Mouse (Mus musculus) lung, postnatal 10 days (tissue): ENCODE measurements around the gene Ssu2.

Experiments
- DNase-seq: peaks from one replicate; pipeline ENCODE4 v3.0.0; 2021

The Ssu2 gene

DNA sequence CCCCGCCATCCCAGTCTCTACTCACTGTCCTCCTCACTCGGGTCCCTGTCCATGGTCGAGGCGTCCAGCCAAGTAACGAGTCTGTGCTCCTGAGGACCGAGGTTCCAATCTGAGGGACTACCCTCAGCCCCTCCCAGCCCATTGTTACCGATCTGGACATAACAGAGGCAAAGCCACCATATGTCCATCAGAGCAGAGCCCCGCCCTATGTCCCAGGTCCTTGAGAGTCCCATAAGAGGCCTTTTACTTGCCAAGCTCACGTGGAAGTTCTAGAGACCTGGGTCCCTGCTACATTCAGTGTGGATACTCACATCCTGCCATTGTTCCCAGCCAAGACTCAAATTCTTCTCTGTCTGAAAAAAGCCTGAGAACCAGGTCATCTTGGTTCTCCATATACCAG is at the start of gene Ssu2:
Ssu2 (minus strand) TSS at position 77 of the 400 bp plus-strand sequence.
- peak; percentile 43 for DNase-seq

DNA sequence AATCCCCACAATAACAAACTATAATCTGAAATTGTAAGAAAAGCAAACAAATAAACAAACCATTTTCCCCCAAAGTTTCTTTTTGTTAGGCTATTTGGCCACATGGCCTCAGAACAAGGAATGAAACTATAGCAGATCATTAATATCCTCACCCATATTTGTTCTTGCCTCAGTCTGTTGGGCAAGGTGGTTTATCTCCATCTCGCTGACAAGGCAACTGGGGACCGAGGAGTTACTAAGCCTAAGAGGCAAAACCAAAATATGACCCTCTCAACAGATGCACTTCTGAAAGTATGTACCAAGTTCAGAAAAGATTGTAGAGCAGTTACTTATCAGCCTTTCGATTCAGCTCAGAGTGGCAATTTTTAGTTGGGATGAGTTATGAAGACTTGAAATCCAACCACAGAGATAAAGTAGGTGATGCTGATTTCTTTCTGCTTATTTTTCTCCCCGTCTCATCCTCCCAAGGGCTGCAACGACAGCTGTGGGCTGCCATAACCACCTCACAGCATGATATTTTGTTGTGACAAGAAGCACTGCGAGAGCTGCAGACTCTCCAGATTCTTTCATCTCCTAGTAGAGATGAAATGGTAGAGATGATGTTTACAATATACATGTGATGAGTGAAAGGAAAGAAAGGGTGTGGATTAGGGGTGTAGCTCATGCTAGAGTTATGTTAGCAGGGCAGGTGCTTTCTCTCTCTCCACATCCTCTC is 38.4 kb upstream of the Ssu2 start:
- DNase-seq = peak; percentile 33

DNA sequence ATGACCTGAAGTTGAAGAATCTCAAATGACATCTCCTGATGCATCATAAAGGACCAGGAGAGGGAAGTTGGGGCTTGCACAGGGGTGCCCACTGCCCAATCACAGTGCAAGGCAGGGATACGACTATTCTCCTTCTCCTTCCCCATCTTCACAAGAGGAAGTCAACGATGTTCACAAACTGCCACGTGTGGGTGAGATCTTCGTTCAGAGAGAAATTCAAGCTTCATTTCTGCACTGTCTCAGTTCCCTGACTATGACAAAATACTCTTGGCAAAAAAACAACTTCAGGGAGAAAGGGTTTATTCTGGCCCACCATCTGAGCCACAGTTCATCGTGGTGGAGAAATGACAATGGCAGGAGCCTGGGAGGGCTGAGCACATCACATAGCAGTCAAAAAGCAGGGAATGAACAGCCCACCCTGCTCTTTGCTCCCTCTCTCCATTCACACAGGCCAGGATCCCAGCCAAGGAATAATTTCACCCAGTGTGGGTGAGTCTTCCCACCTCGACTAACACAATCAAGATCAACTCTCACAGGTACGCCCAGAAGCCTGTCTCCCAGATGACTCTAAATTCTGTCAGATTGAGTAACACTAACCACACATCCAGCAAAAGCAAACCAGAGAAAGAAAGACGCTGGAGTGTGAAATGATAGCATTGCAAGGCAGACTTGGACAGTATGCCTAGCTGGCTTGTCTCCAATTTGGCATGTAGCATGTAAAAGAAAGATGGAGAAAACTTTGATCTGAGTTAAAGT is 36.1 kb upstream of the Ssu2 start:
- DNase-seq = peak; percentile 58

DNA sequence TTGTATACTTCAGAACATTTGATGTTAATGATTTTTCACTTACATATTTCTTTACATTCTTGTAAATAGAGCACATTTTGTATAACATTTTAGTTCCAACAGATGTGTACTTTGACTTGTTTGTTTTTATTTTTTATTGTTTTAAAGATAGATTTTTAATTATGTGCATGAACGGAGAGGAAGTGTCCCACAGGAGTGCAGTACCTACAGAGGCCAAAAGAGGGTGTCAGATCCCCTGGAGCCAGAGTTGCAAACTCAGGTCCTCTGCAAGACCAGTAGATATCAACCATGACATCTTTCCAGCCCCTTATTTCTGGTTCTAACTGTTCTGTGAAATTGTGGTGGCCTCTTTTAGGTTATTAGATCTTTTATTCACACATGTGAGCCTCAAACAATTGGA is 33.1 kb upstream of the Ssu2 start:
- no peak for DNase-seq

DNA sequence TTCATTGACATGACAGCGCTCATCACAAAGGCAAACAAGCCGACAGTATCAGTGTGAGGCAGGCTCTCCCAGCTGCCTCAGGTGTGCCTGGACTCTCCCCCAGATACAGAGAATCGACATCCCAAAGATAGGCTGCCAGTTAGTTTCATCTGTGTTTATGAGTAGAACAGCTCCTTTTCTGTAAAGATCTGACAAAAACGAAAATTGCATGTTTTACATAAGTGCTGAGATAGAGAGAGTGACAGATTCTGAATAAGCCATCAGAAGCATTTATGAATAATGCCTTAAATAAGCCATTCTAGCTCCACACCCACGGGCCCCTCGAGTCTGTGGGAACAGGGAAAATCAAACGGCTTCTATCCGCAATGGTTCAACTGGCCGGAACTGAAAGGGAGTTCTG is 31.5 kb upstream of the Ssu2 start:
- no peak for DNase-seq

DNA sequence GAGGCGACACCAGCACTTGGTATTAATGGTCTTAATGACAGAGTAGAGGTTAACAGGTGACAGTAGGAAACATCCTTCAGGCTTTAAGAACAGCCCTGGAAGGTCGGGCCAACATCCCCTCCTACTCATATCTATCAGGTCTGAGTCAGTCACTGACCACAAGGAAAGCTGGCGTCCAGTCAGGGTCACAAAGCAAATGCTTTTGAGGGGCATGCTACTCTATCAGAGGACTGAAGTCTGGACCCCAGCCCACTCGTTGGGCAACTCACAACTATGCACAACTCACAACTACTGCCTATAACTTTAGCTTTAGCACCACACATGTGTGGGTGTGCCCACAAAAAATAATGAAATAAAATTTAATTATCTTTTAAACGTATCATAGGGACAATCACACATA is 16.3 kb upstream of the Ssu2 start:
- no peak for DNase-seq

DNA sequence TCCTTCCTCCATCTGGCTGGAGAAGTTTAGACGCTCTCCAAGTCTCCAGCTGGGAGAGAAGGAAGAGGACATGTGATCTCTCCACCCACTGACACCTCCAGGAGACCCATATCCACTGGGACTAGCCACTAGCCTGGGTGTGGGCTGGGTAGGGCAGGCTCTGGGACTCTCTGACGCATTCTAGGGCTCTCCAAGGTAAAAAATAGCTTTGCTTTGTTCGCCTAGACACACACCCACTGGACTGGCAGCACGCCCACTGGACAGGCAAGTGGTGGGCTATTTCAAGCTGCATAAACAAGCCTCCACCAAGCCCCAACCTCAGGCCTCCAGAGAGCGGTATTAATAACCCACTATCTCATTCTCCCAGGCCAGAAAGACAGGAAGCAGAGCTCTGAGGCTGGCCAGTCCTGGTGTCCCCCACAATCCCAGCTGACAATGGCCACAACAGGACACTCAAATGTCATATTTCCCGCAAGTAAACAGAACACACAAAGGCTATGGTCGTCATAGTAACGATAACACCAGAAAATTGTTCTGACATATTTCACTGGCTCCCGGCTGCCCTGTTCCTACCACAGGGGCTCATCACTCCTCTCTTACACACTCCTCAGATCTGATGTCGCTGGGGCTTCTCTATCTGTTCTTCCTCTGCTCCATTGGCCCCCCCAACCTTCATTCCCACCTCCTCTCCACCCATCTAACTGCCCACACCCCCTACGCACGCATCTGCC is 14.3 kb upstream of the Ssu2 start:
- DNase-seq = peak; percentile 95

DNA sequence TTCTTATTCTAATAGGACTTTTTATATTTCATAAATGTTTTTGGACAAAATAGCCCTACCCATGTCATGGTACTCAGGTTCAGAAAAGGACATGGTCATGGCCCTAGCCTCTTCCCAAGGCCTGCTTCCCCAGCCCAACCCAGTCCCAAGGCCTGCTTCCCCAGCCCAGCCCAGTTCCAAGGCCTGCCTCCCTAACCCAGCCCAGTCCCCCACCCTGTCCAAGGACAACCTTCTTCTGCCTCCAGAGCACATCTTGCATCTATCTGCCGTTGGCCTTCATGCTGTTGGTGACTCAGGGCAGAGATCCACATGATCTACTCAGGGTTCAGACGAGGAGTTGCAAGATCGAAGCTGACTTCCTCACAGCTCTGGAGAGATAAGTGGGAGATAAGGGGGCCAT is 9.5 kb upstream of the Ssu2 start:
- DNase-seq = no peak

DNA sequence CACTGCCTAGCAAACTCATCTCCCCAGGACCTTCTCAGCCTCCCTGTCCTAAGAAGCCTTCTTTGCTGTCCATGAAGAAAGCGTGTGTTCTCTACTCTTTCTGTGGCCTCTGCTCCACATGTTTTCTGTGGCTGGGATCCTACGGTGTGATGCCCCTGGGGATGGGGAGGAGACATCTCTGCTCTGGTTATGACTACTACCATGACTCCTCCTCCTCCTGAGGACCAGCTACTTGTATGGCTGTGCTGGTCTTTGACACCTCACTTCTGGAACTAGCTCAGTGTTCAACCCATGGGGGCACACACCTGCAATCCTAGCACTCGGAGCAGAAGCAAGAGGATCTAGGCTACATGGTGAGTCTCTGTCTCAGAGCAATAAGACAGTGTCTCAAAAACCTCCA is 8.5 kb upstream of the Ssu2 start:
- no peak for DNase-seq

DNA sequence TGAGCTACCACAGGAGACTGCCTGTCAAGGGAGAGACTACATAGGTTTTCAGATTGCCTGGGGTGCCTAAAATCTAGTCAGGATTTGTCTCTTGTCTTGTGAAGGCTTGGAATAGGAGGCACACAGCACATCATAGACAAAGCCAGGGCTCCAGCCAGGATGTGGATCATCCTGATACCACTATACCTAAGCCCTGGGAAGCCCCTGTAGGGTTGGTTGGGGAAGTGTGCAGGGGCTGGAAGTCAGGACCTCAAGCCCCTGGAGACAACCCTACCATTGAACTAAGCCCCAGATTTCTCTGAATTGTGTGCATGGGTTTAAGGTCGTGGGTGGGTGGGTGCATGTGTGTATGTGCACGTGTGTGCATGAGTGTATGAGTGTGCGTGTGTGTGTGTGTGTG is 562 bp upstream of the Ssu2 start:
- no peak for DNase-seq

DNA sequence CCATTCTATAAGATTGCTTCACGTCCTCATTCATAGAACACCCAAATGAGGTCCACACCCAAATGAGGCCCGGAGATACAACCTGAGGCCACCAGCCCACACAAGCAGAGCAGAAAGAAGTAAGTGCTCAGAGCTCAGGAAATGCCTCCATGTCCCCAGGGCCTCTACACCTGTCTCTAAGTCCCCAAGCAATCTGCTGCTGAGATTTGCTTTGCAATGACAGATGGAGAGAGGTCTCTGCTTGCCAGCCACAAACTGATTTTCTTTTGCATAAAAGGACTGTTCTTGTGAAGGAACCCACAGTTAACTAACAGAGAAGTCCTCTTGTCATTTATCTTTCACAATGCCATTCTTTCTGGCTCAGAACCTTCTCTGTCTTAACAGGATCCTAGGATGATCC is 1.6 kb downstream of the Ssu2 start:
- no peak for DNase-seq

DNA sequence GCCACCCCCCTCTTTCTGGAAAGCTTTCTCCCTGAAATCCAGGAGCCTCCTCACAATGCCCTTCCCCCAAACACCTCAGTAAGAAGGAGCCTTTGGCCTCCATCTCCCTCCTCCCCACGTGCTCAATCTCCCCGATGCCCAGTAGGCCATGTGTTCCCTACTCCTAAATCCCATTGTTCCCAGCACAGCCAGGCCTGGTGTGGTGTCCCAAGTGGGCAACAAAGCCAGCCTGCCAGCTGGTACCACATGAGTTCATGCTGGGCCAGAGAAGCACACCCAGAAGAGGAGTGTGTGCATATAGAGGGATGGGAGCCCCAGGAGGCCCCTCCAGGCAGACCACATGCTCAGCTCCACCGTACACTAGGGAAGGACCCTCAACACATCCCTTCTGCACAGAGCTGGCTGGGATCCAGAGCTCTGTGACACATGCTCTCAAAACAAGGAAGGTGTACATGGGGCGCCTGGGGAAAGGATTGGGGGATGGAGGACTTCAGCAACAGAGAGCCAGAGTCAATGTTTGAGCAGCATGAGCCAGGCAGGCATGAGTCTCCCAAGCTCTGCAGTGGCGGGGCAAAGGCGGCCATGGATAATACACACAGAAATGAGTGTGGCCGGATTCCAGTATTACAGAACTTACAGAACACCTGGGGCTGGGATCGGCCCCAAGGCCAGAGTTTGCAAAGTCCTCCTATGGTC is 4.7 kb downstream of the Ssu2 start:
- no peak for DNase-seq

DNA sequence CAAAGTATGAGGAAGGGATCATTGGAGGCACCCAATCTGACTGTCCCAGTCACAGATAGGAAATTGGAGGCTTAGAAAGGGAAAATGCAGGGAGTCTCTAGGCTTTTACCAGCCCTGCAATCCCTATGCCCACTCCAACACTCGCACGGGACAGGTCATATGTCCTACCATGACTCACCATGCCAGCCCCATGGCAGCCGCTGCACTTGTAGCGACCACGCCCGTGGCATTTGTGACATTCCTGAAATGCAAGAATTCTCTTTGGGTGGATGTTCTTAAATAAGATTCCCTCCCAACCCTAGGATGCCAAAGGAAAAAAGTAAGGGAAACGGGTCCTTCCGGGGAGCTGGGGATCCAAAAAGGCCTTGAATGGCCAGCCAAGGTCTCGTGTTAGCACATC is 8.8 kb downstream of the Ssu2 start:
- peak; percentile 28 for DNase-seq

DNA sequence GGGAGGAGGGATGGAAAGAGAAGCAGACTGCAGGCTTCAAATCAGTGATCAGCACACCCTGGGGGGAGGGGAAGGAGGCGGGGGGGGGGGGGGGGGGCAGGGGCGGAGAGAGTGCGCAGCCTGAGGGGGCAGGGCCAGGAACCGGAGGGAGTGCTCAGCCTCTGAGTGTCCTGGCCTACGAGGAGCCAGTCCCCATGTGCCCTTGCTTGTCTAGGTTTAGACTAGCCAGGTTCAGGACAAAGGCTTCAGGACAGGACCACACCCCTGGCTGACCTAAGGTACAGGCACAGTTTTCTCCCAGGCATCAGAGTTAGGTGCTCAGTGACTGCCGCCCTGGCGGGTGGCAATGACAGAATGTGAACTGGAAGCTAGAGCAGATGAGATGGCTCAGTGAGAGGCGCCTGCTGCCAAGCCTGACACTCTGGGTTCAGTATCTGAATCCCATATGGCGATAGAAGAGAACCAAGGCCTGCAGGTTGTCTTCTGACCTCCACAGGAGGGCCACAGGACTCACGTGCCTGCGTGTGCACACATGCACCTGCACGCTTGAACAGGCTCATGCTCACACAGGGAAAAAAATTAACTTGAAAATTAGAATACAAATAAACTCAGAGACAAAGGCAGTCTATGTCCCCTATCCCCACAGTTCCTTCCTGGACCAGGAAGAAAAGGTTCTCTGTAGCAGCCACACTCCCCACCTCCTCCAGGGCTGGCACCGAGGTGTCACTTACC is 12.0 kb downstream of the Ssu2 start:
- DNase-seq = no peak

DNA sequence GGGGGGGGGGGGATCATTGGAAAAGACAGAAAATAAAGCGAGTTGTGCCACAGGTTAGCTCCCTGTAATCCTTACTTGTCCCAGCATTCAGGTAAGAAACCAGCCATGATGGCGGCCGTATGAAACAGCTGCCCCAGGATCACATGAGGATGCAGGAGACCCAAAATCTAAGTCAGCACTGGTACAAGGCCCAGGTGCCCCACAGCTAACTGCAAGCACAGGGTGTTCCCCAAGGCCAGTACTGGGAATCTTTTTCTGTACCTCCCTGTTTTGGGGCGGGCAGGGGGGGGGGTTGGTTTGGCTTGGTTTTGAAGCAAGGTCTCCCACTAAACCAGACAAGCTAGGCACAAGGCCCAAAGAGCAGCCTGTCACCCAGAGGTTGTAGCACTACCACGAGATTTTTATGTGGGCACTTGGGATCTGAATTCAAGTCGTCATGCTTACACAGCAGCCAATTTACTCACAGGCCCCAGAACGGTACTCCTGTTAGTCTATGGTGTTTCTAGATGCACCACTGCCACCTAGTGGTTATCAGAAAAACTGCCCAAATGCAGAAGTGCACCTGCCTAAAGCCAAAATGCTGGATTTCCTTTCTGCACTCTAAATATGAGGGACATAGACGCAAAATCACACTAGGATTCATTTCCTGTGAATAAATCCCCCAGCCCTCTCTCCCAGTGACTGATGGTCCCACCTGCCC is 13.8 kb downstream of the Ssu2 start:
- DNase-seq = peak; percentile 51

DNA sequence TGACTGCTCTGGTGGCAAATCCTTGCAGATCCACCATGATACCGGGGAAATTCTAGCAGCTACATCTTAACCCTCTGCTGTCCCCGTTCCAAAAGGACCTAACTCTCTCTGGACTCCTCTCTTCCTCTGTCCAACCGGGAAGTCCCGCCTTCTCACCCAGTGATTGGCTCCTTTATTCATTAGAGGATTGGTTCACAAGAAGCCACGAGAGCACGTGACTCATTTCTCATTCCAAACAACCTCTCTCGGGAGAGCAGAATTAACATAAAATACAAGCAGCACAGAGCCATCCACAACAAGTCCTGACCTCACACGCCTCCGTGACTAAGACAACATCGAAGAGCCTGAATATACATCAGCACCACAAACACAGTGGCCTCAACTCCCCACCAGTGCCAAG is 22.5 kb downstream of the Ssu2 start:
- peak; percentile 40 for DNase-seq

DNA sequence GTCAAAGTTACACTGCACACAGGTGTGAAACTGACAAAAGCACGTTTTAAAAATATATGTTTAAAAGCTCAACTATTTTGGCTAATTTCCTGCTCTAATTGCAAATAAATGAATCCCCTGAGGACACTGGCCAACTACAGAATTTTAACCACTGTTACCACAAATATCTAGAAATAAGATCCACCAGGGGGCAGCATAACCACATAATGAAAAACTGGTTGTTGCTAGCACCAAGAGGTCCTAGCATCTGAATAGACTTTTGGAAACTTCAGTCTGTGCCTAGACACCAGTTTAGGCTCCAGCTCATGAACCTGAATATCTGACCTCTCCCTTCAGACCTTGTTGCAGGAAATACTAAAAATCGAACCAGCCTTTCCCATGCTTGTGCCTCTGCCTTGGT is 23.2 kb downstream of the Ssu2 start:
- DNase-seq = peak; percentile 80

DNA sequence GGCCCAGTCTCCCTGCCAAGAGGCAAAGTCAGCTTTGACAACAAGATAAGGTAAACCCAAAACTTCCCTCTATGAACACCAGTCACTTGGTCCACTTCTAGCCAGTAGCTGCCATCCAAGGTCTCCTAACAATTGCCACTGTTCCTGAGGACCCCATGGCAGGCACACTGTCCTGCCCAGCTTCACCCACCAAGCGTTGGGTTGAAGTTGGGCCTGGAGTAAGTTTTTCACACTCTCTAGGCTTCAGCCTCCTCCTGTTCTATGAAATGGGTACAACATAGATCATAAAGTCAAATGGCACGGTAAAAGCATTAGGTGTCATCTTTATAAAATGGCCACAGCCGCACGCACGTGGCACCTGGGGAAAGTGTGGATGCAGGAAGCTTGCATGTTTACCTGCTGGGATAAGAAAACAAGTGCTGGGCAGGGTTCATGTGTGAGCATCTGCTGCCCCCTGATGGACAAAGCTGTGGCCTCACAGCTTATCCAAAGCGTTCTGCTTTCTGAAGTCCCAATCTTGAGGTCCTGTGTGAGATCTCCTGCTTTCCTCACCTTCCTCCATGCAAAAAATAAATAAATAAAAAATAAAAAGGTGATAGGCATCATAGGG is 25.4 kb downstream of the Ssu2 start:
- peak; percentile 83 for DNase-seq

DNA sequence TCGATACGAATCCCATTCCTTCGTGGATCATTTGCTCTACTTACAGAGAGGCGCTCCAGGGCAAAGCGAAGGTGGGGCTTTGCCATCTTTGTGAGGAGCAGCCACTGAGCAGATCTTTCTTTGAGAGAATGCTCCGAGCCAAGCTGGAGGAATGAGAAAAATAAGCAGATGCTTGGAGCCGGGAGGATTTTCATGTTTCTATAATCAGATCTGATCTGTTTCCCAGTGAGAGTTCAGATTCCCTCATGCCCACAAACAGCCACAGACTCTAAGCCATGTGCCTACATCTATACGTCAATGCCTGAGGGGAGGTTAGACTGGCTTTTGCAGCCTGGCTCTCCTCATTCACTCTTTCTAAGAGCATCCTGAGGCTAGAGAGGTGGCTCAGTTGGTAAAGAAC is 27.1 kb downstream of the Ssu2 start:
- no peak for DNase-seq

DNA sequence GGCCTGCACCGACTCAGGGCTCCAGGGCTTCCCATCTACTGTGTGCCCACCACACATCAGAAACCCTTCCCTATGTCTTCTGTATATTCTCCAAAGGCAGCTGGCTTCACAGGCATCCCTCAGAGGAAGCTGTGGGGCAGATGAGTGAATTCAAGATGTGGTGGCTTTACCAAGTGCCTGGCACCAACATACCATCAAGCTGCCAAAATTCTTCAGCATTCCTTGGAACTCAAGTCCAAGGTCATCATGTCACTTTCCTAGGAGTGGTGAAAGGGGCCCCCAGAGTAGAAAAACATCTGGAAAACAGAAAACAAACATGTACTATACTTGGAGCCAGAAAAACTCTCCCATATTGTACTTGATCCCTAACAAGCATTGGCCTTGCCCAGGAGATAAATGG is 28.5 kb downstream of the Ssu2 start:
- no peak for DNase-seq

DNA sequence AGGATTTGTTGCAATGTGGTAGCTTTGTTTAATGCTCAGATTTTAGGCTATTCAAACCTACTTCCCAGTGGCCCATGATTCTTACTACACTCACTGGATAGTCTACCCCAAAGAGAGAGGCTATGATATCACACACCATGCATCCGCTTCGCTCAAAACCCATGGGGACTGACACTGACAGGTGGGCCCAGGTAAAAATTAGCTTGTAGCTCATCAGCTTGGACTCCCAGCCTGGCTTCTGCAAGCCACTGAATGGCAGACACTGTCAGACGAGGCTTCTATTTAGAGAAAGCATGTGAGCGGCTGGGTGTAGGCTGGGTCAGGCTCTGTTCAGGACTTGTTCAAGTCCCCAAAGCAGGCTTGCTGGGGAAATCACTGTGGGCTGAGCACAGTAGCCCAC is 37.4 kb downstream of the Ssu2 start:
- DNase-seq = no peak

DNA sequence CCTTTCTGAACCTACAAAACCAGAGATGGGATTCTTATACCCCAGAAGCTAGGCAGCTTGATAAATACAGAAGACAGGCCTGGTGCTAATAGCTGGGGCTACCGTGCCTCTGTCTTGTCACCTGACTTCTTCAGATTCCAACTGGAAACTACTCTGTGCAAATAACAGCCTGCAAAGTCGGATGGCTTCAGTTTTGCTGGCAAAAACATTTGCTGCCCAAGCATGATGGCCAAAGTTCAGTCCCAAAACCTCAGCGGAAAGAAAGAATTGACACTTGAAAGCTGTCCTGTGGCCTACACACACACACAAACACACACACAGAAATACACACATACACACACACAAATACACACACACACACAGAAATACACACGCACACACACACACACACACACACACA is 48.8 kb downstream of the Ssu2 start:
- DNase-seq = no peak
